Mouse (Mus musculus) CH12.LX (cell line): Measurements from ENCODE around the gene B430306N03Rik. TPM values are rescaled to one million over a fixed set of nuclear protein-coding genes. Genes with fewer than 3 reads are reported as not detected.
A peak's percentile ranks its signal among the peaks of the same experiment; 100 is the strongest.

Source experiments
- DNase-seq: peaks from one replicate; pipeline ENCODE4 v3.0.0-alpha.2; 2013; ENCODE audit errors: extremely low read depth
- H3K27ac ChIP-seq: 2 replicates; pipeline ENCODE4 v1.5.1; 2012; ENCODE audit warnings: low read depth, mild to moderate bottlenecking, control low read depth, moderate library complexity; ENCODE audit not compliant: insufficient read depth
- H3K27me3 ChIP-seq: replicated peaks from 2 replicates; pipeline ENCODE3; 2012; ENCODE audit warnings: inconsistent platforms
- H3K36me3 ChIP-seq, 2 experiments: replicated peaks in 1 of 2; 2 replicates each; pipeline versions ENCODE3 to v1.6.1; 2012; ENCODE audit warnings: inconsistent platforms in 1 of 2, low read length in 1 of 2, mild to moderate bottlenecking in 1 of 2, mixed read lengths in 1 of 2, moderate library complexity in 1 of 2; ENCODE audit not compliant: control insufficient read depth in 1 of 2, insufficient read depth in 1 of 2
- H3K4me1 ChIP-seq, 2 experiments: 2 replicates each; pipeline ENCODE4 v1.6.1; 2012; ENCODE audit warnings: inconsistent platforms in 1 of 2, moderate library complexity in 1 of 2; ENCODE audit not compliant: insufficient read depth in 2 of 2, control insufficient read depth in 1 of 2
- H3K4me2 ChIP-seq: 2 replicates; pipeline ENCODE4 v1.6.1; 2012; ENCODE audit warnings: low read depth, mild to moderate bottlenecking, control low read depth; ENCODE audit not compliant: poor library complexity, insufficient read depth, severe bottlenecking
- H3K4me3 ChIP-seq, 3 experiments: fragments of 150-350 bp in 1 of 3; sonication (generic) in 1 of 3; replicated peaks in 1 of 3; 2 replicates each; pipeline versions ENCODE3 to v1.5.1; 2011 to 2012; ENCODE audit warnings: low read depth in 2 of 3, low read length in 2 of 3, mild to moderate bottlenecking in 2 of 3, moderate library complexity in 2 of 3, control low read depth in 1 of 3, improper control_type of control experiment in 1 of 3, inconsistent platforms in 1 of 3, mixed read lengths in 1 of 3; ENCODE audit not compliant: poor library complexity in 1 of 3
- H3K79me2 ChIP-seq: replicated peaks from 2 replicates; pipeline ENCODE4 v1.6.1; 2012; ENCODE audit warnings: mild to moderate bottlenecking, moderate library complexity; ENCODE audit not compliant: control insufficient read depth, poor library complexity, insufficient read depth, severe bottlenecking; ENCODE audit errors: extremely low read depth
- H3K9ac ChIP-seq: 2 replicates; pipeline ENCODE4 v1.6.1; 2012; ENCODE audit warnings: low read depth, mild to moderate bottlenecking, control low read depth, moderate library complexity; ENCODE audit not compliant: insufficient read depth
- H3K9me3 ChIP-seq: replicated peaks from 2 replicates; pipeline ENCODE3; 2012; ENCODE audit warnings: low read length, inconsistent platforms, mixed read lengths
- BHLHE40 ChIP-seq: IDR thresholded peaks from 2 replicates; pipeline ENCODE4 v1.6.1; 2011; ENCODE audit warnings: mild to moderate bottlenecking, low read depth, low read length, improper control_type of control experiment
- CHD1 ChIP-seq: IDR thresholded peaks from 2 replicates; pipeline ENCODE4 v1.6.1; 2012; ENCODE audit warnings: low read depth, low read length, improper control_type of control experiment, inconsistent platforms
- E2F4 ChIP-seq: IDR thresholded peaks from 2 replicates; pipeline ENCODE4 v1.6.1; 2011; ENCODE audit warnings: low read depth, low read length, improper control_type of control experiment; ENCODE audit not compliant: insufficient replicate concordance
- ELF1 ChIP-seq: IDR thresholded peaks from 2 replicates; pipeline ENCODE4 v1.6.1; 2014; ENCODE audit warnings: low read depth, mild to moderate bottlenecking, inconsistent platforms, low read length, improper control_type of control experiment
- EP300 ChIP-seq: IDR thresholded peaks from 2 replicates; pipeline ENCODE4 v1.6.1; 2011; ENCODE audit warnings: low read length, improper control_type of control experiment
- HCFC1 ChIP-seq: IDR thresholded peaks from 2 replicates; pipeline ENCODE4 v1.6.1; 2012; ENCODE audit warnings: low read depth, mild to moderate bottlenecking, inconsistent platforms, low read length, improper control_type of control experiment
- IRF4 ChIP-seq: IDR thresholded peaks from 2 replicates; pipeline ENCODE4 v1.6.1; 2014; ENCODE audit warnings: low read depth, mild to moderate bottlenecking, inconsistent platforms, low read length, improper control_type of control experiment
- JUND ChIP-seq: conservative IDR thresholded peaks from 2 replicates; pipeline ENCODE4 v1.6.1; 2011; ENCODE audit warnings: low read depth, low read length, improper control_type of control experiment
- KAT2A ChIP-seq: IDR thresholded peaks from 2 replicates; pipeline ENCODE4 v1.6.1; 2012; ENCODE audit warnings: low read length, improper control_type of control experiment, inconsistent platforms; ENCODE audit not compliant: insufficient replicate concordance
- MAFK ChIP-seq: IDR thresholded peaks from 2 replicates; pipeline ENCODE4 v1.6.1; 2011; ENCODE audit warnings: low read length, improper control_type of control experiment; ENCODE audit not compliant: insufficient replicate concordance
- MEF2A ChIP-seq: IDR thresholded peaks from 2 replicates; pipeline ENCODE4 v1.6.1; 2014; ENCODE audit warnings: low read depth, mild to moderate bottlenecking, inconsistent platforms, low read length, improper control_type of control experiment, borderline replicate concordance
- MYC ChIP-seq: IDR thresholded peaks from 2 replicates; pipeline ENCODE4 v1.6.1; 2011; ENCODE audit warnings: low read depth, mild to moderate bottlenecking, improper control_type of control experiment, low read length
- NRF1 ChIP-seq: IDR thresholded peaks from 2 replicates; pipeline ENCODE4 v1.6.1; 2014; ENCODE audit warnings: low read depth, mild to moderate bottlenecking, inconsistent platforms, low read length, improper control_type of control experiment, moderate library complexity
- PAX5 ChIP-seq: IDR thresholded peaks from 2 replicates; pipeline ENCODE4 v1.6.1; 2012; ENCODE audit warnings: low read length, inconsistent platforms, mixed read lengths
- POLR2A ChIP-seq: IDR thresholded peaks from 2 replicates; pipeline ENCODE4 v1.6.1; 2011; ENCODE audit warnings: low read depth, mild to moderate bottlenecking, improper control_type of control experiment, low read length
- RCOR1 ChIP-seq: conservative IDR thresholded peaks from 2 replicates; pipeline ENCODE4 v1.6.1; 2012; ENCODE audit warnings: low read depth, mild to moderate bottlenecking, inconsistent platforms, low read length, improper control_type of control experiment
- SIN3A ChIP-seq: IDR thresholded peaks from 2 replicates; pipeline ENCODE4 v1.6.1; 2012; ENCODE audit warnings: low read length, improper control_type of control experiment, inconsistent platforms
- USF1 ChIP-seq: IDR thresholded peaks from 2 replicates; pipeline ENCODE4 v1.6.1; 2014; ENCODE audit warnings: low read depth, mild to moderate bottlenecking, inconsistent platforms, low read length, improper control_type of control experiment
- ZNF384 ChIP-seq: IDR thresholded peaks from 2 replicates; pipeline ENCODE4 v1.6.1; 2012; ENCODE audit warnings: low read depth, low read length, improper control_type of control experiment, inconsistent platforms
- dilution Hi-C: fragments of 300-500 bp; cut with MboI; formaldehyde crosslinking; loops from 2 replicates; pipeline ENCODE4 v1.14.3; 2020; ENCODE audit warnings: low sequenced_read_pairs; ENCODE audit not compliant: extremely low pct_unique_long_range_greater_than_20kb, extremely low pct_ligation_motif_present
- in situ Hi-C: fragments of 300-500 bp; cut with MboI; formaldehyde crosslinking; loops from 3 replicates; pipeline ENCODE4 v1.14.3; 2019; ENCODE audit warnings: low sequenced_read_pairs, low pct_ligation_motif_present, low pct_unique_long_range_greater_than_20kb, mixed read lengths
- polyA plus RNA-seq: library from polyadenylated mRNA; unstranded; fragments of >175 nt; gene quantifications from 2 replicates; pipeline ENCODE4 v1.2.1, GENCODE M21; 2012; ENCODE audit warnings: low read depth; ENCODE audit not compliant: insufficient read length
- total RNA-seq, 2 experiments: library from RNA; depleted of rRNA; stranded (reverse); fragments of 300-350 nt in 1 of 2; fragments of >200 nt in 1 of 2; gene quantifications; 2 replicates each; pipeline ENCODE4 v1.2.3; 2012 to 2014

The B430306N03Rik gene
- total and polyA plus RNA-seq, 3 experiments, result 0.08 to 1.0 (median 0.21) TPM

GRCm38 (mm10) chr17:48355822-48356221, 39.9 kb downstream of the B430306N03Rik start:
- dilution Hi-C loops, result no loop called here

GRCm38 (mm10) chr17:48357892-48358291, 42.0 kb downstream of the B430306N03Rik start:
- H3K79me2 ChIP-seq, result no peaks in the 10 kb centered on the region
- no peak overlapping the region for H3K9ac ChIP-seq
- peaks cover 5 to 7% of the 10 kb centered on the region in 2 experiments; a peak in 2 of 4 replicates for H3K4me1 ChIP-seq
- no peaks in the 10 kb centered on the region for H3K36me3 ChIP-seq
- H3K27me3 ChIP-seq, result peaks cover under 1% of the 10 kb centered on the region
- in situ Hi-C loops, result no loop called here
- H3K4me3 ChIP-seq, result no peak overlapping the region
- no peak overlapping the region for H3K4me2 ChIP-seq
- DNase-seq, result no peak
- TF ChIP-seq EP300 (no peak), NRF1 (no peak), MAFK (no peak), HCFC1 (no peak), E2F4 (no peak), PAX5 (no peak), RCOR1 (no peak), BHLHE40 (no peak), ELF1 (no peak), USF1 (no peak)
- H3K27ac ChIP-seq, result no peak overlapping the region
- dilution Hi-C loops, result no loop called here
- H3K9me3 ChIP-seq, result no peaks in the 10 kb centered on the region

More at GRCm38 (mm10) chr17:48355822-48356221, 39.9 kb downstream of the B430306N03Rik start:
- 0 out of 2 replicates have a peak, but pooled peaks have one; percentile 19 for TF ChIP-seq EP300
- peak; percentile 87 for TF ChIP-seq MEF2A
- TF ChIP-seq KAT2A, result no peak
- DNase-seq, result peak; percentile 19
- Histone ChIP-seq H3K4me3 (no peak overlapping the region), H3K79me2 (no peaks in the 10 kb centered on the region), H3K9ac (no peak overlapping the region), H3K4me1 (peaks cover 5 to 7% of the 10 kb centered on the region in 2 experiments; a peak in 2 of 4 replicates), H3K27me3 (peaks cover 2% of the 10 kb centered on the region), H3K36me3 (no peaks in the 10 kb centered on the region), H3K27ac (no peak overlapping the region), H3K9me3 (no peaks in the 10 kb centered on the region), H3K4me2 (no peak overlapping the region)
- in situ Hi-C loops, result no loop called here

GRCm38 (mm10) chr17:48359616-48360015, 43.7 kb downstream of the B430306N03Rik start, which contains the start of gene Treml1:
Gene Treml1, plus strand, starts transcription at chr17:48359916.
- H3K36me3 ChIP-seq, result no peaks in the 10 kb centered on the region
- no peak within 1 kb of the TSS for H3K27ac ChIP-seq
- H3K4me1 ChIP-seq, result peaks cover 5 to 7% of the 10 kb centered on the region in 2 experiments; a peak in 2 of 4 replicates
- in situ Hi-C loops, result no loop called here
- no peaks in the 10 kb centered on the region for H3K79me2 ChIP-seq
- TF ChIP-seq E2F4, result no peak
- no peak for TF ChIP-seq USF1
- no peak for TF ChIP-seq JUND
- no peak for TF ChIP-seq CHD1
- TF ChIP-seq POLR2A, result no peak
- TF ChIP-seq MAFK, result no peak
- no peak for TF ChIP-seq SIN3A
- TF ChIP-seq IRF4, result no peak
- TF ChIP-seq MYC, result no peak
- TF ChIP-seq ZNF384, result no peak
- TF ChIP-seq HCFC1, result no peak
- no peaks in the 10 kb centered on the region for H3K9me3 ChIP-seq
- H3K4me2 ChIP-seq, result no peak within 1 kb of the TSS
- dilution Hi-C loops, result no loop called here
- no peak within 1 kb of the TSS for H3K9ac ChIP-seq
- H3K27me3 ChIP-seq, result peaks cover 7% of the 10 kb centered on the region
- DNase-seq, result no peak
- no peak within 1 kb of the TSS for H3K4me3 ChIP-seq
